In genomic region chr6:120956259-120957161, GRCm38 (mm10) we compare ENCODE assay signal across 12 mouse cellular contexts. TPM values are rescaled to one million over a fixed set of nuclear protein-coding genes. Genes with fewer than 3 reads are reported as not detected.
DNase-seq lines count a peak whose midpoint lies in the region; ATAC-seq and TF ChIP-seq lines count a peak whose summit lies in the region.
"Had no signal": no experiment of that assay in that cellular context is flagged by ENCODE, and none has a peak within 500 bp of the region (broad histone marks: within the 10 kb centered on the region; RNA-seq: fewer than 3 reads in every experiment).

No protein-coding gene starts in this region.

- peaks cover 37% of the 10 kb centered on the region for H3K36me3 ChIP-seq in liver, embryonic 11.5 days (ENCODE audit: control insufficient read depth, insufficient read depth, low read length)
- H3K36me3 ChIP-seq in forebrain, embryonic 11.5 days (ENCODE audit: control insufficient read depth, insufficient read depth, low read length), result peaks cover 2% of the 10 kb centered on the region; the same call in 1 of the 2 replicates

- TF ChIP-seq CTCF in layer of hippocampus, adult 2 months (conservative IDR thresholded peaks at IDR 0.05), result no peak
- no peak for TF ChIP-seq CTCF in Patski (IDR thresholded peaks at IDR 0.05)

- POLR2A ChIA-PET in Patski (lab: Charles Lee), result no interaction called here

- H3K27ac ChIP-seq in layer of hippocampus, adult 2 months, result 0 out of 2 replicates have a peak overlapping the region, but pooled peaks have one; percentile 12
- peak overlapping the region; percentile 97 for H3K27ac ChIP-seq in liver, embryonic 11.5 days (ENCODE audit: low read depth, low read length)
- no peak overlapping the region for H3K27ac ChIP-seq in forebrain, embryonic 11.5 days (ENCODE audit: low read depth, low read length)
- H3K27ac ChIP-seq: embryonic facial prominence, embryonic 13.5 days; lung, embryonic 15.5 days; neural tube, embryonic 13.5 days had no signal

- peak overlapping the region; percentile 46; the same call in 1 of the 2 replicates for H3K9ac ChIP-seq in liver, embryonic 11.5 days (ENCODE audit: low read depth, low read length)
- no peak overlapping the region for H3K9ac ChIP-seq in forebrain, embryonic 11.5 days (ENCODE audit: low read length)
- H3K9ac ChIP-seq: embryonic facial prominence, embryonic 13.5 days; lung, embryonic 15.5 days; neural tube, embryonic 13.5 days had no signal

- H3K4me2 ChIP-seq in liver, embryonic 11.5 days, result peak overlapping the region; percentile 43
- no peak overlapping the region for H3K4me2 ChIP-seq in forebrain, embryonic 11.5 days (ENCODE audit: low read depth, low read length, severe bottlenecking)
- H3K4me2 ChIP-seq: embryonic facial prominence, embryonic 13.5 days; lung, embryonic 15.5 days; neural tube, embryonic 13.5 days had no signal

- DNase-seq in layer of hippocampus, adult 2 months (ENCODE audit: low spot score in 2 of 2), result no peak
- no peak for DNase-seq in layer of hippocampus, postnatal 10 days (ENCODE audit: low spot score in 2 of 2)
- DNase-seq in Patski (ENCODE audit: low read depth, low spot score), result peak; percentile 41
- DNase-seq in liver, embryonic 11.5 days (ENCODE audit: low spot score), result peak; percentile 51
- peak; percentile 63 to 73 for DNase-seq in spleen, postnatal 36 days (ENCODE audit: low spot score in 2 of 2)
- no peak for DNase-seq in testis, postnatal 14 days (ENCODE audit: low spot score)
- no peak for DNase-seq in gastrocnemius, postnatal 4 days (ENCODE audit: low spot score in 2 of 2)
- no peak for DNase-seq in forebrain, embryonic 11.5 days (ENCODE audit: low spot score)

- 38% methylated on average over 11 of the region's 11 CpGs for WGBS in liver, embryonic 11.5 days
- 87% methylated on average over 11 of the region's 11 CpGs for WGBS in forebrain, embryonic 11.5 days

- ATAC-seq in Patski, result peak; percentile 57
- ATAC-seq in liver, embryonic 11.5 days (replicated peaks; ENCODE audit: low FRiP score), result peak; percentile 98
- no peak for ATAC-seq in forebrain, embryonic 11.5 days (replicated peaks; ENCODE audit: low FRiP score)
- ATAC-seq: hindbrain, embryonic 16.5 days had no signal

- H3K4me3 ChIP-seq in layer of hippocampus, adult 2 months, result no peak overlapping the region
- H3K4me3 ChIP-seq in liver, embryonic 11.5 days (ENCODE audit: low read depth, low read length), result no peak overlapping the region
- no peak overlapping the region for H3K4me3 ChIP-seq in forebrain, embryonic 11.5 days (ENCODE audit: low read depth, low read length)
- H3K4me3 ChIP-seq: embryonic facial prominence, embryonic 13.5 days; lung, embryonic 15.5 days; neural tube, embryonic 13.5 days had no signal

- in situ Hi-C loops in Patski (cut with MboI; ENCODE audit: low pct_unique_long_range_greater_than_20kb), result loop anchor here (5.0 kb wide), 1 partner anchor 59 kb away; no protein-coding TSS in a partner anchor

- H3K4me1 ChIP-seq in liver, embryonic 11.5 days (replicated peaks; ENCODE audit: control insufficient read depth, insufficient read depth, low read length), result peaks cover 39% of the 10 kb centered on the region
- H3K4me1 ChIP-seq in forebrain, embryonic 11.5 days (replicated peaks; ENCODE audit: control insufficient read depth, insufficient read depth, low read length), result no peaks in the 10 kb centered on the region
- H3K4me1 ChIP-seq: lung, embryonic 15.5 days; neural tube, embryonic 13.5 days had no signal

- H3K9me3 ChIP-seq in liver, embryonic 11.5 days (ENCODE audit: control insufficient read depth, low read length), result no peaks in the 10 kb centered on the region
- H3K9me3 ChIP-seq in forebrain, embryonic 11.5 days (ENCODE audit: control insufficient read depth, low read length), result no peaks in the 10 kb centered on the region
- H3K9me3 ChIP-seq: embryonic facial prominence, embryonic 13.5 days; lung, embryonic 15.5 days; neural tube, embryonic 13.5 days had no signal

- H3K27me3 ChIP-seq in Patski, result no peaks in the 10 kb centered on the region
- H3K27me3 ChIP-seq in liver, embryonic 11.5 days (replicated peaks; ENCODE audit: control insufficient read depth, insufficient read depth, low read length), result no peaks in the 10 kb centered on the region
- H3K27me3 ChIP-seq in forebrain, embryonic 11.5 days (ENCODE audit: control insufficient read depth, insufficient read depth, low read length), result no peaks in the 10 kb centered on the region
- H3K27me3 ChIP-seq: embryonic facial prominence, embryonic 13.5 days; lung, embryonic 15.5 days; neural tube, embryonic 13.5 days had no signal

- CTCF ChIA-PET in Patski (lab: Charles Lee), result no interaction called here

RNA-seq across cellular contexts. Expression of gene Bid, which starts 39.9 kb away (rescaled TPM):
- 10 to 100 TPM; 15.3 to 15.5 TPM for total RNA-seq in layer of hippocampus, adult 2 months (2021)
- total RNA-seq in layer of hippocampus, postnatal 10 days (2021), result 10 to 100 TPM; 20.9 to 23.2 TPM
- polyA plus RNA-seq in Patski (2021), result 58.5 TPM
- polyA plus RNA-seq in liver, embryonic 11.5 days (2014; fragmentation: Nextera tagmentation; extraction: Ambion mirVana), result 48.2 and 51.5 TPM in 2 replicates
- 1 to 10 TPM; 4.7 to 4.8 TPM for total RNA-seq in gastrocnemius, postnatal 4 days (2021)
- 15.0 and 16.0 TPM in 2 replicates for polyA plus RNA-seq in forebrain, embryonic 11.5 days (2014; fragmentation: Nextera tagmentation; extraction: Ambion mirVana)

Comparison
In these comparisons a context has a peak if more than half of its experiments do, and no peak if none do; other contexts are left out.
1. DNase-seq: peak in Patski (single experiment), liver, embryonic 11.5 days (single experiment) and spleen, postnatal 36 days (2 of 2); none in layer of hippocampus, adult 2 months (0 of 2), layer of hippocampus, postnatal 10 days (0 of 2), testis, postnatal 14 days (single experiment), gastrocnemius, postnatal 4 days (0 of 2) and forebrain, embryonic 11.5 days (single experiment).